Mouse (Mus musculus): Measurements from ENCODE around the gene Pclo. TPM values are rescaled to one million over a fixed set of nuclear protein-coding genes. Genes with fewer than 3 reads are reported as not detected.
"Not testable (repeated sequence)": the region's sequence is repeated elsewhere in the genome, so short reads cannot be mapped to it uniquely, and the experiment has no call there.

The Pclo gene
- polyA plus RNA-seq, 1 experiment from 2014 or later, result 13.9 TPM

GRCm38 (mm10) chr5:14834155-14834991 is 319.7 kb downstream of the Pclo start:
- no peaks in the 10 kb centered on the region; the same call in 1 of the 2 replicates for H3K4me1 ChIP-seq (ENCODE audit: control insufficient read depth, insufficient read depth, low read depth, low read length)
- H3K9me3 ChIP-seq (ENCODE audit: control insufficient read depth, low read length), result no peaks in the 10 kb centered on the region
- no peak overlapping the region for H3K9ac ChIP-seq (ENCODE audit: low read depth, low read length)
- 59% methylated on average over 4 of the region's 4 CpGs for WGBS
- H3K4me2 ChIP-seq (ENCODE audit: low read length), result no peak overlapping the region
- peak; percentile 69 for ATAC-seq
- no peaks in the 10 kb centered on the region for H3K36me3 ChIP-seq (ENCODE audit: control insufficient read depth, insufficient read depth, low read length)
- no peaks in the 10 kb centered on the region for H3K27me3 ChIP-seq (replicated peaks; ENCODE audit: control insufficient read depth, insufficient read depth, low read length)
- H3K4me3 ChIP-seq (ENCODE audit: low read length), result no peak overlapping the region
- H3K27ac ChIP-seq (ENCODE audit: low read depth, low read length), result no peak overlapping the region

DNA sequence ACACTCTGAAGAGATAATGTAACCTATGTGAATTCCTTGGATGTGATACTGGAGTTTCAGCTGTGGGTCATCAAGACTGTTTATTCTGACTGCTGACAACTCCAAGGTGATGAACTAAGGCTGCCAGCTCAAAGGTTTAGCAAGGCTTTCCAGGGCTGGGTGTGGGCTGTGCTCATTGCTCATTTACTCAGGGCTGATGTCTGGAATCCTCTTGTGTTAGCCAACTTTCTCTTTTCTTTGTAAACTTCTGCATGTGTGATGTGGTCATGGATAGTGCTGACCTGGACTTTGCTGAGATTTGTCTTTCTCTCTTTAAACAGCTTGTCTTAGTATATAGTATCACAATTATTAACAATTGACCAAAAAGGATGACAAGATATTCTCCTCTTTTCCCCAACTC is 338.9 kb downstream of the Pclo start:
- Histone ChIP-seq H3K27ac (ENCODE audit: low read depth, low read length) (no peak overlapping the region), H3K36me3 (ENCODE audit: control insufficient read depth, insufficient read depth, low read length) (no peaks in the 10 kb centered on the region), H3K27me3 (replicated peaks; ENCODE audit: control insufficient read depth, insufficient read depth, low read length) (no peaks in the 10 kb centered on the region), H3K9ac (ENCODE audit: low read depth, low read length) (no peak overlapping the region), H3K4me2 (ENCODE audit: low read length) (no peak overlapping the region), H3K4me3 (ENCODE audit: low read length) (no peak overlapping the region), H3K9me3 (ENCODE audit: control insufficient read depth, low read length) (no peaks in the 10 kb centered on the region), H3K4me1 (ENCODE audit: control insufficient read depth, insufficient read depth, low read depth, low read length) (no peaks in the 10 kb centered on the region)
- no peak for ATAC-seq

DNA sequence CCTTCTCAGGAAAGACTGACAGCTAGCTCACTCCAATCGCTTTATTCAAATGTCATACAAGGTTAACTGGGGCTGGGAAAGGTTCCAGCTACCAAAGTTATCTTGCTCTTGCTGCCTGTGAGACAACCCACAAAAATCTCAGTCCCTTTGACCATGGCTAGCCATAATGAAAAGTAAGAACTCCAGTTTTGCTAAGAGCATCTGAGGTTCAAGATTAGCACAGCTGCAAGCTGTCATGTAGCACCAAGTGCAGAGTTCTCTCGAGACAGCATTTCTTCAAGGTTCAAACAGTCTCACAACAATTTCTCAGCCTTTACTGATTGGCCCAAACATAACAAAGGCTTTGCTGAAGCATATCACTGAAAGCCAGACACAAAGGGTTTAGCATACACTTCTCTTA is 370.6 kb downstream of the Pclo start:
- not testable (repeated sequence) for H3K27me3 ChIP-seq (replicated peaks; ENCODE audit: control insufficient read depth, insufficient read depth, low read length); H3K36me3 ChIP-seq (ENCODE audit: control insufficient read depth, insufficient read depth, low read length); H3K9me3 ChIP-seq (ENCODE audit: control insufficient read depth, low read length); H3K9ac ChIP-seq (ENCODE audit: low read depth, low read length); H3K4me2 ChIP-seq (ENCODE audit: low read length); H3K27ac ChIP-seq (ENCODE audit: low read depth, low read length); ATAC-seq; H3K4me1 ChIP-seq (ENCODE audit: control insufficient read depth, insufficient read depth, low read depth, low read length); H3K4me3 ChIP-seq (ENCODE audit: low read length)
- WGBS, result 70% methylated on average over 2 of the region's 2 CpGs

- no peaks in the 10 kb centered on the region for H3K27me3 ChIP-seq (replicated peaks; ENCODE audit: control insufficient read depth, insufficient read depth, low read length)
- ATAC-seq, result no peak
- H3K27ac ChIP-seq (ENCODE audit: low read depth, low read length), result no peak overlapping the region
- no peak overlapping the region for H3K4me2 ChIP-seq (ENCODE audit: low read length)
- H3K4me3 ChIP-seq (ENCODE audit: low read length), result no peak overlapping the region
- 81% methylated on average over 3 of the region's 3 CpGs for WGBS
- H3K36me3 ChIP-seq (ENCODE audit: control insufficient read depth, insufficient read depth, low read length), result no peaks in the 10 kb centered on the region
- H3K9ac ChIP-seq (ENCODE audit: low read depth, low read length), result no peak overlapping the region
- H3K4me1 ChIP-seq (ENCODE audit: control insufficient read depth, insufficient read depth, low read depth, low read length), result no peaks in the 10 kb centered on the region
- H3K9me3 ChIP-seq (ENCODE audit: control insufficient read depth, low read length), result peaks cover 2% of the 10 kb centered on the region; the same call in 1 of the 2 replicates
Observed at GRCm38 (mm10) chr5:14892242-14892641, 377.5 kb downstream of the Pclo start.

- H3K27me3 ChIP-seq (replicated peaks; ENCODE audit: control insufficient read depth, insufficient read depth, low read length); ATAC-seq; H3K4me3 ChIP-seq (ENCODE audit: low read length); H3K9ac ChIP-seq (ENCODE audit: low read depth, low read length); H3K36me3 ChIP-seq (ENCODE audit: control insufficient read depth, insufficient read depth, low read length); H3K4me2 ChIP-seq (ENCODE audit: low read length); H3K9me3 ChIP-seq (ENCODE audit: control insufficient read depth, low read length); H3K4me1 ChIP-seq (ENCODE audit: control insufficient read depth, insufficient read depth, low read depth, low read length); H3K27ac ChIP-seq (ENCODE audit: low read depth, low read length): not testable (repeated sequence)
- WGBS, result 14% methylated on average over 3 of the region's 3 CpGs
Observed at GRCm38 (mm10) chr5:14903539-14903938, 388.8 kb downstream of the Pclo start.
